Mouse (Mus musculus) urinary bladder, postnatal 4 days (tissue): ENCODE measurements around the gene Lamb2.
A peak's percentile ranks its signal among the peaks of the same experiment; 100 is the strongest.

Experiments
- DNase-seq, 2 experiments: peaks; one replicate each; pipeline ENCODE4 v3.0.0; 2021 to 2022; ENCODE audit warnings: low spot score in 2 of 2

Gene Lamb2

DNA sequence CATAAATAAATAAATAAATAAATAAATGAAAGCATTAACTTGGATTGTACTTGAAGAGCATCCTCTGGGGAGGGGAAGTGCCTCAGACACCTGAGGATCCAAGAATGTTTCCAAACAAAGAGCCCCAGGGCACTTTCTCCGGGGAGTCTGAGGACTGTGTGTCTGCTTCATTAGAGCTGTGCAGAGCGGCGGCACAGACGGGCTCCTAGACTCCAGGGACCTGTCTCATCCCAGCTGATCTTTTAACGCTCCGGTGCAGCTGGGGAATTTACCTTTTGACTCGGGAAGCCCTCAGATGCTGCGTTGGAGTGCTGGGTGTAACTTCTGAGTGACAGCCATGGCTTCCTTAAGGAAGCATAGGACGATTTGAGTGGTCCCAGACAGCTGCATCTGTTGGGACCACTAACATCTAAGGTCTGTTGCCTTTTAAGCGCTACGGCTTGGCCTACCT lies 18.3 kb upstream of the Lamb2 start, which contains the start of gene Klhdc8b:
Gene Klhdc8b, minus strand, starts transcription at position 401 of the 451 bp plus-strand sequence.
- DNase-seq: peak in 1 of 2 experiments; percentile 17

DNA sequence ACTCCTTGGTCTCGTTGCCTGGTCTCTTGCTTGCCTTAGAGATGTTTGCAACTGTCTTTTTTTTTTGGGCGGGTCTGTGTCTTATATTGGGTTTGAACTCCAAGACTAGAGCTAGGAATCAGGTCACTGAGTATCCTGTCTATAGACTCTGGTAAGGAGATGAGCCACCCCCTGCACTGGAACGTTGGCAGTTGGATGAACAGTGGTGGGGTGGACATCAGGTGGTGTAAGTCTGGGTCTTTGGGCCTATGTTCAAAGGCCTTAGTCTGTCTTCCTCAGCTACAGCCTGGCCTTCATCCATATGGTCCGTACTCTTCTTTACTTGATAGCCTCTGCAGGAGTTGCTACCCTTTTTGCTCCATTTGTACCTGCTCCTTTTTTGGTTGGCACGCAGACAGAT lies 17.9 kb upstream of the Lamb2 start:
- DNase-seq: peak in 1 of 2 experiments; percentile 16

GRCm38 (mm10) chr9:108462192-108462591 lies 17.3 kb upstream of the Lamb2 start:
- DNase-seq: peak in 1 of 2 experiments; percentile 47

- DNase-seq: peak in 1 of 2 experiments; percentile 18
Measured at GRCm38 (mm10) chr9:108463713-108464112, 15.8 kb upstream of the Lamb2 start.

GRCm38 (mm10) chr9:108466219-108466618 lies 13.3 kb upstream of the Lamb2 start:
- DNase-seq: no peak

- no peak for DNase-seq
Measured at GRCm38 (mm10) chr9:108469430-108469829, 10.1 kb upstream of the Lamb2 start.

DNA sequence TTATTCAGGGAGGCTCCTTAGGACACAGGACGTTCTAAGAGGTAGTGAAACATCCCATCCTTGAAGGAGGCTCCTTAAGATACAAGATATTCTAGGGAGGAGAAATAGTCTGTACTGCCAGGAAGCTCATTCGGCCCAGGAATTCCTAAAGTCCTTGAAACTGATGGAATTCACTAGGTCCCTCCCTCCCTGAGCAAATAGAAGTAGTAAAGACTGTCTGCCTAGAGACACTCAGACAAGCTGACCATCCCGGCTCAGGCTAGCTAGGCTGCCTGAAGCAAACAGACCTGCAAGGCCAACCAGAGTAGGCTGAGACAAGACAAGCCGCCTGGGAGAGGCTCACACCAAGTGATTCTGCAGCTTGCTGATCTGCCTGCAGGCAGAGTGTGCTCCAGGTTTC lies 9.7 kb upstream of the Lamb2 start:
- no peak for DNase-seq

GRCm38 (mm10) chr9:108474528-108474927 lies 5.0 kb upstream of the Lamb2 start:
- DNase-seq: no peak

DNA sequence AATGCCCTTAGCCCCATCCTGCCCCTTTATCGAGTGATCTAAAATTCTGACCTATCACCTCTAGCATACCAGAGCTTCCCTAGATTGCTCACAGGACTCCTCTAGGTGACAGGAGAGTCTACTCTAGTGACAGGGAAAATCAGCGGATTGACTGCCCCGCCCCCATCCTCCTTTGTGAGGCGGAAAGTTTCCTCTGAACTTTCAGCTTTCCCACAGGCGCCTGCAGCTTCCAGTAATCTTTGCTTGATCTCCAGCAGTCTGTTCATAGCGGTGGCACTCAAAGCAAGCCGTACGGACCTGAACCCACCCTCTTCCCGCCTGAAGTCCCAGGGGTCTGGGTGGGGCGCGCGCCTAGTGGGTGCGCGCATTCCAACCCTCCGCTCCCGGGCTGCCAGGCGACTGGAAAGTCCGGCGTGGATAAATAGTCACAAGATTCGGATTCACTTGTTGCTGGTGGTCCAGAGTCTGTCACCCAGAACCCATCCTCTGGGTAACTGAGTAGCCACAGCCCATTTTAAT lies 839 bp upstream of the Lamb2 start:
- DNase-seq: peak; percentile 80 to 82

GRCm38 (mm10) chr9:108479241-108479640 lies 295 bp upstream of the Lamb2 start:
- DNase-seq: no peak

GRCm38 (mm10) chr9:108480813-108481519 lies 1.4 kb downstream of the Lamb2 start:
- no peak for DNase-seq

GRCm38 (mm10) chr9:108481520-108482210 lies 2.1 kb downstream of the Lamb2 start:
- DNase-seq: no peak

DNA sequence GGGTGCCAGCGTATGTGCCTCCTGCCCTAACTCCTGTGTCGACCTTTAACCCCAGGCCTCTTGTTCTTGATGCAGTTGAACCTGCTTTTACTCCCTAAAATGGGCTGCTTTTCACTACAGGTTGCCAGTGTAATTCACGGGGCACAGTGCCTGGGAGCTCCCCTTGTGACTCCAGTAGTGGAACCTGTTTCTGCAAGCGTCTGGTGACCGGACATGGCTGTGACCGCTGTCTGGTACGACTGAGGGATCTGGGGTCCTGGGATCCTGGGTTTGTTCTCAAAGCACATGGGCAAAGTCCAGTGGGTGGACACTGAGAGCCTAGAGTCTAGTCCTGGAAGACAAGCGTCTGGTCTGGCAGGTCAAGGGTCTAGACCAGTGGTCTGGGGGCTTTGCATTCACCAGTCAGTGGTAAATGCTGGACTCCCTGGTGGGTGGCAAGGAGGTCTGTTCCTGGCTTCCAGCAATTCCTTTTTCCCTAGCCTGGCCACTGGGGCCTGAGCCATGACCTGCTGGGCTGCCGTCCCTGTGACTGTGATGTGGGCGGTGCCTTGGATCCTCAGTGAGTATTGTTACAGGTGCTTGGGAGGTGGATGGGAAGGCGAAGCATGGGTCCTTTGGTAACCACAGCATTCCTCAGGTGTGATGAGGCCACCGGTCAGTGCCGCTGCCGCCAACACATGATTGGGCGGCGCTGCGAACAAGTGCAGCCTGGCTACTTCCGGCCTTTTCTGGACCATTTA lies 3.7 kb downstream of the Lamb2 start:
- no peak for DNase-seq

GRCm38 (mm10) chr9:108484021-108484420 lies 4.5 kb downstream of the Lamb2 start:
- DNase-seq: no peak

DNA sequence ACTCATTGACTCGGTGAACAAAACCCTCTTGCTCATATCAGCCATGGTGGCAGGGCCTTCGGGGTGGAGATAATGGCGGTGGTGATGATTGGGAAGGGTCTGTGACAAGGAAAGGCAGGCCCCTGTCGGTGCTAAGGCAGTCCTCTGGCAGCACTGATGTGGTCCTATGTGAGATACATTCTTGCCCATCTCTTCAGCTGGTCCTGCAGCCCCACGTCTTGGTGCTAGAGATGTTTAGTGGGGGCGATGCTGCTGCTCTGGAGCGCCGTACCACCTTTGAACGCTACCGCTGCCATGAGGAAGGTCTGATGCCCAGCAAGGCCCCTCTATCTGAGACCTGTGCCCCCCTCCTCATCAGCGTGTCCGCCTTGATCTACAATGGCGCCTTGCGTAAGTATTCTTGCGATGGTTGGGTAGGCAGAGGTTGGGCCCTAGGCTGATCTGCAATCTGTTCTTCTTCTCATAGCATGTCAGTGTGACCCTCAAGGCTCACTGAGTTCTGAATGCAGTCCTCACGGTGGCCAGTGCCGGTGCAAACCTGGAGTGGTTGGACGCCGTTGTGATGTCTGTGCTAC lies 5.9 kb downstream of the Lamb2 start:
- no peak for DNase-seq

DNA sequence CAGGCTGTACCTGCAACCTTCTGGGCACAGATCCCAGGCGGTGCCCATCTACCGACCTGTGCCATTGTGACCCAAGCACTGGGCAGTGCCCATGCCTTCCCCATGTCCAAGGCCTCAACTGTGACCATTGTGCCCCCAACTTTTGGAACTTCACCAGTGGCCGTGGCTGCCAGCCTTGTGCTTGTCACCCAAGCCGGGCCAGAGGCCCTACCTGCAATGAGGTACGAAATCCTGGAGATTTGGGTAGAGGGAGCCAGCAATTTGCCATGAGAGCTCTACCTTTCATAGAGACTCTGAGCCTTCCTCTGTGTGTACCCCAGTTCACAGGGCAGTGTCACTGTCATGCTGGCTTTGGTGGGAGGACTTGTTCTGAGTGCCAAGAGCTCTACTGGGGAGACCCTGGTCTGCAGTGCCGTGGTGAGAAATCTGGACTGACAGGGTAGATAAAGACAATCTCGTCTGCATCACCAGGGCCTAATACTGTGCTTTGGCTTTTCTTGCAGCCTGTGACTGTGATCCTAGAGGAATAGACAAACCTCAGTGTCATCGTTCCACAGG lies 7.5 kb downstream of the Lamb2 start:
- no peak for DNase-seq

GRCm38 (mm10) chr9:108488403-108488802 lies 8.9 kb downstream of the Lamb2 start:
- no peak for DNase-seq

GRCm38 (mm10) chr9:108489215-108489614 lies 9.7 kb downstream of the Lamb2 start:
- DNase-seq: no peak

DNA sequence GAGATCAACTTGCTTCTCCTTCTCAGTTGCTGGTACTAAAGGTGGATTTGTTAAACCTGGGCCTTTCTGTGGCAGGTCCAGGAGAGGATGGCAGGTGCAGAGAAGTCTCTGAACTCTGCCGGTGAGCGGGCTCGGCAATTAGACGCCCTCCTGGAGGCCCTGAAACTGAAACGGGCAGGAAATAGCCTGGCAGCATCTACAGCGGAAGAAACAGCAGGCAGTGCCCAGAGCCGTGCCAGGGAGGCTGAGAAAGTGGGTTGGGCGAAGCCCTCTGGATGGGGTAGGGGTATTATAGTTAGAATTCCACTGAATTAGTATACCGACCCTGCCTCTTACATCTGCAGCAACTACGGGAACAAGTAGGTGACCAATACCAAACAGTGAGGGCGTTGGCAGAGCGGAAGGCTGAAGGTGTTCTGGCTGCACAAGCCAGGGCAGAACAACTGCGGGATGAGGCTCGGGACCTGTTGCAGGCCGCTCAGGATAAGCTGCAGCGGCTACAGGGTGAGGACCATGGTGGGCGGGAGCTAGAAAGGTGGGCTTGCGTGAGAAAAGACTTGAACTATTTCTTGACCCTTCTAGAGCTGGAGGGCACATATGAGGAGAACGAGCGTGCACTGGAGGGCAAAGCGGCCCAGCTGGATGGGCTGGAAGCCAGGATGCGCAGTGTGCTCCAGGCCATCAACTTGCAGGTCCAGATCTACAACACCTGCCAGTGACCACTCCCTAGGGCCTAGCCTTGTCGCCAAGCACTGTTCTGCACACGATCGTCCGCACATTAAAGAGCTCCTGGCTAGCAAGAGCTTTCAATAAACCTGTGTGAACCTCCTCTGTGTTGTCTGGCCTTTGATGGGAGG lies 10.4 kb downstream of the Lamb2 start:
- peak in 1 of 2 experiments; percentile 42 for DNase-seq

DNA sequence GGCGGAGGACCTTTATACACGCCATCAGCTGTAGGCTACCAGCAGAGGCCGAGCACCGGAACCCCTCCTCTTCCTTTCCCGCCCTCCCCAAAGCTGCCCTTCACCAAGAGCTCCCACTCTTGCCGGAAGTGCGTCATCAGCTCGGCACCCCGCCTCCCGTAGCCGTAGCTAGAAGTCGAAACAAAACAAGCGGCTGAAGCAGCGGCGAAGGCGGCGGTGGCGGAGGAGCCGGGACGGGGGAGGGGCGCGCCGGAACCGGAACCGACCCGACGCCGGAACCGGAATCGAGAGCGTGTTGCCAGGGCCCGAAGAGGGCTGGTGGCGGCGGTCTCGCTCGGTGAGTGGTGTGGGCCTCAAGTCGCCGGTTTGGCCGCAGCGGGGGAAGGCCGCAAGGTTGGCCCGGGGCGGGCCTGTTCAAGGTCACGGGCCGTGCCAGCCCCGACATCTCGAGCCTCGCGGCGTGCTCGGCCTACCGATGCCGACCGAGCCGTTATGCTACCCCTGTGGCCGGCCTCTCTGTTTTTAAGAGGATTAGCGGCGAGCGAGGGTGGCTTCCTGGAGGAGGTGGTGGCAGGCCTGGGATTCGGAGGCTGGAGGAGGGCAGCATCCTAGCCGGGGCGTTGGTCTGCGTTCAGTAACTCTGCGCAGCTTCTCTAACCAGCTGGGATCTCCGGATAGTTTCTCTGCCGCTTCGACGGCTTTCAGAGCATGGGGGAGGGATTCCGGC lies 11.2 kb downstream of the Lamb2 start, which contains the start of gene Usp19:
Gene Usp19, plus strand, starts transcription at position 44 of the 727 bp plus-strand sequence.
- DNase-seq: peak; percentile 91 to 96
